Mouse (Mus musculus) adrenal gland (tissue): Measurements from ENCODE around the gene Krtap22-2.
"Not testable (repeated sequence)": the region's sequence is repeated elsewhere in the genome, so short reads cannot be mapped to it uniquely, and the experiment has no call there.

Source experiments
- intact Hi-C: fragments of 180-260 bp; cut with DNase I; formaldehyde crosslinking; loops from one replicate; pipeline ENCODE4 v1.15.1; 2025
- long read RNA-seq, 2 experiments: library from polyadenylated mRNA; unstranded; transcript quantifications; one replicate each; pipeline ENCODE4 v2.0.0; 2020; ENCODE audit warnings: borderline replicate concordance in 1 of 2; ENCODE audit not compliant: insufficient replicate concordance in 1 of 2

The Krtap22-2 gene
- long read RNA-seq, experiment 1, result 0 reads
- long read RNA-seq, experiment 2, result 0 reads

DNA sequence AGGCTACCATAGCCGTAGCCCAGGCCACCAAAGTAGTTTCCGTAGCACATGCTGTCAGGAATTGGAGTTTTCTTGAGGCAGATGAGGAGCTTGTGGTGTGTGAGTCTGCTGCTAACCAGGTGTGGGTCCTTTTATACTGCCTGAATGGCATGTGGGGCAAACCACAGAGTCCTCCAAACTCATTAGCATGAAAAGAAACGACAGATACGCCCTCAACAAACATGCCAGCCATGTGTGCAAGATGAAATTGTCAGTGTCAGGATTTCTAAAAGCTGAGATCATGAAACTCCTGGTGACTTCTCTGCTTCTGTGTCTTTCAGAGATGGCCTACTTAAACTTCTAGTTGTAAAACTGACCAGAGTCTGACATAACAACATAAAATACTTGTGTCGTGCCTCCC lies at the start of gene Krtap22-2:
Gene Krtap22-2 (minus strand): TSS at position 101 of the 400 bp plus-strand sequence.
- intact Hi-C loops, result no loop called here

DNA sequence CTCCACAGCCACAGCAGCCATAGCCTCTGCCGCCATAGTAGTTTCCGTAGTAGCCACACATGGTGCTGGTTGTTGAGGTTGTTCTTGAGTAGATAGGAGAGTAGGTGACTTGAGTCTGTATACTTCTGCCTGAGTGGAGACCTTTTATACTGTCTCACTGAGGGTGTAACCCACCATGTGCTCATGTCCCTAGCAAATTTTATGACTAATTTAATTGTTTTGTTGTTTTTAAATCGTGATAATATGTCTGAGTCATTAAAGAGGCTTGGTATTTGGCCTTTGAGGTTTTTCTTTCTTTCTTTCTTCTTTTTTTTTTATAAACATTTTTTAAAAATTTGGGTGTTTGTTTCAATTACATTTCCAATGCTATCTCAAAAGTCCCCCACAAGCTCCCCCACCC lies 37.2 kb upstream of the Krtap22-2 start, which contains the start of gene Krtap6-5:
Gene Krtap6-5 (minus strand): TSS at position 101 of the 400 bp plus-strand sequence.
- intact Hi-C loops, result no loop called here

DNA sequence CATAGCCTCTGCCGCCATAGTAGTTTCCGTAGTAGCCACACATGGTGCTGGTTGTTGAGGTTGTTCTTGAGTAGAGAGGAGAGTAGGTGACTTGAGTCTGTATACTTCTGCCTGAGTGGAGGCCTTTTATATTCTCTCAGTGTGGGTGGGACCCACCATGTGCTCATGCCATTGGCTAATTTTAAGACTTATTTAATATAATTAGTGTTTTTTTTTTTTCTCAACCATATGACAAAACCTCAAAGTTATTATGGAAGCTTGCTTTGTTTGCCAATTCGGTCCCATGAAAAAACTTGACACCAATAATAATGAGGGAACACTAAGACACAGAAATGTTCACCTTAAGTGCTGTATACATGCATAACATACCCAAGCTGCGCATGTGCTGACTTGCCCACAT lies 30.8 kb upstream of the Krtap22-2 start, which contains the start of gene Gm10228:
Gene Gm10228 (minus strand): TSS at position 101 of the 400 bp plus-strand sequence.
- intact Hi-C loops, result not testable (repeated sequence)

DNA sequence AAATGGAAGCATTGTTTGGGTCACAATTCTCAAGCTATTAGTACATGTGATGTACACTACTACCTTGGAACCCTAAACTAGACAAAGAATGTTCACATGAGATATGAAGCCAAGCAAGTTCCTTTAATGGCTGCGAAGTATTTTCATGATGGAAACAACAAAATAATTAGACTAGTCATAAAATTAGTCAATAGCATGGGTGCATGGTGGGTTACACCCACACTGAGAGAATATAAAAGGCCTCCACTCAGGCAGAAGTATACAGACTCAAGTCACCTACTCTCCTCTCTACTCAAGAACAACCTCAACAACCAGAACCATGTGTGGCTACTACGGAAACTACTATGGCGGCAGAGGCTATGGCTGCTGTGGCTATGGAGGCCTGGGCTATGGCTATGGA lies 20.8 kb upstream of the Krtap22-2 start, which contains the start of gene Krtap6-1:
Gene Krtap6-1 (plus strand): TSS at position 301 of the 400 bp plus-strand sequence.
- intact Hi-C loops, result not testable (repeated sequence)

DNA sequence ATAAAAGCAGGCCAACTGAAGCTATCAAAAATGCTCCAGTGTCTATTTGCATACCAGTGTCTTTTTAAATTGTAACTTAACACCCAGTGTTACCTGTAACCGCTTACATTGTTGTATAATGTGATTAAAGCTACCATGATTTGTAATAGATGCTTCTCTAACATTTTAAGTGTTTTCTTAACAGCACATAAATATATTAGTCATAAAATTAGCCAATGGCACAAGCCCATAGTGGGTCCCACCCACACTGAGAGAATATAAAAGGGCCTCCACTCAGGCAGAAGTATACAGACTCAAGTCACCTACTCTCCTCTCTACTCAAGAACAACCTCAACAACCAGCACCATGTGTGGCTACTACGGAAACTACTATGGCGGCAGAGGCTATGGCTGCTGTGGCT lies 4.4 kb upstream of the Krtap22-2 start, which contains the start of gene Gm10229:
Gene Gm10229 (plus strand): TSS at position 301 of the 400 bp plus-strand sequence.
- intact Hi-C loops, result not testable (repeated sequence)

DNA sequence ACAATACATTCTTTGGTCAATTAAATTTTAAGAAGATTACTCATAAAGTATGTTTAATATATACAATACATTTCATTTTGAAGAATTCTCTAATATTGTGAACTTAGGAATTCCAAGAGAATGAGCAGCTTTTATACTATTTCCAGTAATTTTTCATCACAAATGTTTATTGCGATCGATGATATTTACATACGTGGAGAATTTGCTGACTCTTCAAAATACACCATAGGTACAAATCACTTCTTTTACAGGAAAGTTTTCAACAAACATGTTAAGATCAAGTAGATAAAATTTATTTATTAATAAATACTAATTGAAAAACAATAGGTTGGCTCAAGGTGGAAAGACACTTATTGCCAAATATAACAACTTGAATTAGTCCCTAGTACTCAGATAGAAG lies 3.4 kb upstream of the Krtap22-2 start:
- intact Hi-C loops, result no loop called here

DNA sequence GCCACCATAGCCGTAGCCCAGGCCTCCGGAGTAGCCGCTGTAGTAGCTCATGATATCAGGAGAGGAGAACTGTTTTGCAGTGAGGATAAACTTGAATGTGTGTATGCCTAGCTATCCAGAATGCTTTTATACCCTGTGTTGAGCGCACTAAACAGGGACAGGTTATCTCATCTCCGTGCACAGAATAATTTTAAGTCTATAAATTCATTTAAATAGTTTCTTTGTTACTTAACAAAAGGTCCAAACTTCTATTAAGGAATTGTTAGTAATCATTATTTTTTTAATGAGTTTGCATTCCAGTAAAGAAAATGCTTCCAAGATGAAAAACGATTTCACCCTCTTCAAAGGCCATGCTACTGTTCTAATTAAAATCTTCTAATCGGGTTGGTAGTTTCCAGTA lies 47.8 kb downstream of the Krtap22-2 start, which contains the start of gene Krtap16-3:
Gene Krtap16-3 (minus strand): TSS at position 101 of the 400 bp plus-strand sequence.
- intact Hi-C loops, result no loop called here
